Mouse (Mus musculus): ENCODE measurements around the gene Hist1h4b. TPM values are rescaled to one million over a fixed set of nuclear protein-coding genes. Genes with fewer than 3 reads are reported as not detected.
"Not testable (repeated sequence)": the region's sequence is repeated elsewhere in the genome, so short reads cannot be mapped to it uniquely, and the experiment has no call there.

Hist1h4b gene
- polyA plus RNA-seq, 1 experiment from 2014 or later: 3.9 TPM

DNA sequence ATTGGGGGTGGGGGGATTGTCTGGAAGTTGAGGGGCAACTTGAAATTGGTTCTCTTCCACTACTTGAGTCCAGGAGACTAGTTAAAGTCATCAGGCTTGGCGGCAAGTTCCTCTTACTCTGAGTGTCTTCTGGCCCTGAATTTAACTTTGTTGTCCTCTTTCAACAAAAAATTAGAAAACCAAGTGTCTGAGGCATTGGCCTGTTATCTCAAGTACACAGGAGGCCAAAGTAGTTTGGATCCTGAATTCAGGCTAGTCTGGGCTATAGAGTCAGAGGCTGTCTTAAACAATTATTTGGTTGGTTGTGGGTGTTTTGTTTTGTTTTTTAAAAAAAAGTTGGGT lies 8.3 kb downstream of the Hist1h4b start:
- Histone ChIP-seq H3K4me2 (ENCODE audit: low read length) (no peak overlapping the region), H3K9ac (ENCODE audit: low read length) (no peak overlapping the region), H3K9me3 (ENCODE audit: control insufficient read depth, low read length) (no peaks in the 10 kb centered on the region), H3K27ac (ENCODE audit: low read depth) (no peak overlapping the region), H3K4me3 (ENCODE audit: low read depth, low read length) (no peak overlapping the region), H3K36me3 (ENCODE audit: control insufficient read depth, insufficient read depth, low read length) (no peaks in the 10 kb centered on the region), H3K4me1 (replicated peaks; ENCODE audit: control insufficient read depth, insufficient read depth, low read length) (peaks cover 13% of the 10 kb centered on the region), H3K27me3 (replicated peaks; ENCODE audit: control insufficient read depth, insufficient read depth, low read length) (no peaks in the 10 kb centered on the region)
- WGBS: 55% methylated on average over 1 of the region's 1 CpGs
- DNase-seq (ENCODE audit: low spot score) (no peak), ATAC-seq (replicated peaks; ENCODE audit: low FRiP score, low TSS enrichment, low read depth) (no peak)

DNA sequence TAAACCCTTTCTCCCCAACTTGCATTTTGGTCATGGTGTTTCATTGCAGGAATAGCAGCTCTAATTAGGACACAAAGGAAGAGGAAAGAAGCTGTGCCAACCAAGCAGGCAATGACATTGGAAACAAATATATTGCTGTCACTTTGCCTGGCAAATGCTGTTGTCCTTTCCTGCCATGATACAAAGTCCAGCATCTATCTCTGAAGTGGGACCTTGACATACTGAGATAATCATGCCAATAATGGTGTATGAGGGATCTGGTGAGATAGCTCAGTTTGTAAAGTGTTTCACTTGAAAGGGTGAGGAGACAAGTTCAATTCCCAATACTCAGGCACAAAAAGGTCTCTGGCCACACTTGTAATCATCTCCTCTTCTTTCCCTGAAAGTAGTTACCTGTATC lies 10.0 kb downstream of the Hist1h4b start:
- no peak for ATAC-seq (replicated peaks; ENCODE audit: low FRiP score, low TSS enrichment, low read depth)
- peaks cover 16% of the 10 kb centered on the region for H3K4me1 ChIP-seq (replicated peaks; ENCODE audit: control insufficient read depth, insufficient read depth, low read length)
- no peak overlapping the region for H3K9ac ChIP-seq (ENCODE audit: low read length)
- no peak for DNase-seq (ENCODE audit: low spot score)
- no peaks in the 10 kb centered on the region for H3K36me3 ChIP-seq (ENCODE audit: control insufficient read depth, insufficient read depth, low read length)
- no peak overlapping the region for H3K4me2 ChIP-seq (ENCODE audit: low read length)
- no peaks in the 10 kb centered on the region for H3K27me3 ChIP-seq (replicated peaks; ENCODE audit: control insufficient read depth, insufficient read depth, low read length)
- no peak overlapping the region for H3K27ac ChIP-seq (ENCODE audit: low read depth)
- no peaks in the 10 kb centered on the region for H3K9me3 ChIP-seq (ENCODE audit: control insufficient read depth, low read length)
- H3K4me3 ChIP-seq (ENCODE audit: low read depth, low read length): no peak overlapping the region

DNA sequence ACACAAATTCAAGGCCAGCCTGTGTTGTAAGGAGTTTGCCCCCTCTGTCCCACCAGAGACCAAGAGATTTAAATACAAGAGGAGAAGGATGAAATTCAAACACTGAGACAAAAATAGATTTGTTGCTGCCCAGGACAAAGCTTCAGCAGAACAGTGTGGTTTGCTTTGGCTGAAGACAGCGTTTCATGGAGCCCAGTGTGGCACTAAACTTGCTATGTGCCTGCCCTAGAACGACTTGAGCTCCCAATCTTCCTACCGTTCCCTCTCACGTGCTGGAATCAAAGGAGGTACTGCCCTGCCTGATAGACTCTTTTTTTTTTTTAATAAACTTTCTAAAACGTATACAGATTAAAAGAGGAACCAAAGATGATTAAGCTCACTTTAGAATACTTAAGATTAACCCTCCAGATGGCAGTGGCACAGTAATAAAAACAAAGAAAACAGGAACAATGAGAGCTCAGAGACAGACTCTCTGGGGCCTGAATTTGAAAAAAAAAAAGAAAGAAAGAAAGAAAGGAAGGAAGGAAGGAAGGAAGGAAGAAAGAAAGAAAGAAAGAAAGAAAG lies 12.1 kb downstream of the Hist1h4b start:
- ATAC-seq (replicated peaks; ENCODE audit: low FRiP score, low TSS enrichment, low read depth) (no peak), DNase-seq (ENCODE audit: low spot score) (no peak)
- Histone ChIP-seq H3K9ac (ENCODE audit: low read length) (no peak overlapping the region), H3K27ac (ENCODE audit: low read depth) (no peak overlapping the region), H3K4me1 (replicated peaks; ENCODE audit: control insufficient read depth, insufficient read depth, low read length) (peaks cover 13% of the 10 kb centered on the region), H3K36me3 (ENCODE audit: control insufficient read depth, insufficient read depth, low read length) (no peaks in the 10 kb centered on the region), H3K4me2 (ENCODE audit: low read length) (no peak overlapping the region), H3K27me3 (replicated peaks; ENCODE audit: control insufficient read depth, insufficient read depth, low read length) (no peaks in the 10 kb centered on the region), H3K9me3 (ENCODE audit: control insufficient read depth, low read length) (no peaks in the 10 kb centered on the region), H3K4me3 (ENCODE audit: low read depth, low read length) (no peak overlapping the region)
- WGBS: 55% methylated on average over 5 of the region's 5 CpGs

DNA sequence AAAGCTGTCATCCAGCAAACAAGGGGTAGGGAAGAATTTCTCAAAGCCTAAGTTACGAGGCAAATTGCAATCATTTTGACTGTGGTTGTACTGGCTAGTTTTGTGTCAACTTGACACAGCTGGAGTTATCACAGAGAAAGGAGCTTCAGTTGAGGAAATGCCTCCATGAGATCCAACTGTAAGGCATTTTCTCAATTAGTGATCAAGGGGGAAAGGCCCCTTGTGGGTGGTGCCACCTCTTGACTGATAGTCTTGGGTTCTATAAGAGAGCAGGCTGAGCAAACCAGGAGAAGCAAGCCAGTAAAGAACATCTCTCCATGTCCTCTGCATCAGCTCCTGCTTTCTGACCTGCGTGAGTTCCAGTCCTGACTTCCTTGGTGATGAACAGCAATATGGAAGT lies 12.8 kb downstream of the Hist1h4b start, which contains the start of gene Trim38:
Gene Trim38, plus strand, starts transcription at position 301 of the 400 bp plus-strand sequence.
- not testable (repeated sequence) for DNase-seq (ENCODE audit: low spot score); H3K27me3 ChIP-seq (replicated peaks; ENCODE audit: control insufficient read depth, insufficient read depth, low read length); ATAC-seq (replicated peaks; ENCODE audit: low FRiP score, low TSS enrichment, low read depth); H3K4me1 ChIP-seq (replicated peaks; ENCODE audit: control insufficient read depth, insufficient read depth, low read length); H3K9ac ChIP-seq (ENCODE audit: low read length); H3K9me3 ChIP-seq (ENCODE audit: control insufficient read depth, low read length); H3K36me3 ChIP-seq (ENCODE audit: control insufficient read depth, insufficient read depth, low read length); H3K27ac ChIP-seq (ENCODE audit: low read depth); H3K4me3 ChIP-seq (ENCODE audit: low read depth, low read length); H3K4me2 ChIP-seq (ENCODE audit: low read length)
- WGBS: 85% methylated on average over 2 of the region's 2 CpGs

- ATAC-seq (replicated peaks; ENCODE audit: low FRiP score, low TSS enrichment, low read depth): peak; percentile 83
- no peak overlapping the region for H3K9ac ChIP-seq (ENCODE audit: low read length)
- no peaks in the 10 kb centered on the region for H3K9me3 ChIP-seq (ENCODE audit: control insufficient read depth, low read length)
- no peak for DNase-seq (ENCODE audit: low spot score)
- H3K36me3 ChIP-seq (ENCODE audit: control insufficient read depth, insufficient read depth, low read length): no peaks in the 10 kb centered on the region
- peak overlapping the region; percentile 36 for H3K4me2 ChIP-seq (ENCODE audit: low read length)
- no peaks in the 10 kb centered on the region for H3K27me3 ChIP-seq (replicated peaks; ENCODE audit: control insufficient read depth, insufficient read depth, low read length)
- H3K4me3 ChIP-seq (ENCODE audit: low read depth, low read length): no peak overlapping the region
- WGBS: 22% methylated on average over 21 of the region's 21 CpGs
- H3K4me1 ChIP-seq (replicated peaks; ENCODE audit: control insufficient read depth, insufficient read depth, low read length): peaks cover 7% of the 10 kb centered on the region; the same call in 1 of the 2 replicates
- no peak overlapping the region for H3K27ac ChIP-seq (ENCODE audit: low read depth)
These were observed 15.9 kb downstream of the Hist1h4b start for GRCm38 (mm10) chr13:23772561-23773313.

DNA sequence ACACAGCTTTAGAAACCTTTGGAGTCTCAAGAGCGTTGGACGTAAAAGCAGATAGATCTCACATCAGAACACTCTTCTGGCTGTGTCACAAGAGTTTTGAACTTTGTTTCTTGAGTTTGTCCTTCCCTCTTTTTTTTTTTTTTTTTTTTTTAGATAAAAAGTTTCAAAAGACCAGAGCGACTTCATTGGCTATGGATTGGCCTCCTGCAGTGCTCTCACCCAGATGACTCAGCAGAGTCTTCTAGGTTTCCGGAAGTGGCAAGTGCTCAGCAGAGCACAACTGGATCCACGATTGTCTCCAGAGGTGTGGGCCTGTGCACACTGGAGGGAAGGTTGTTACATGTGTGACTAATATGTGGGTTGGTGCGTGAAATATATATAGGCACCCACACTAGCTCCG lies 21.5 kb downstream of the Hist1h4b start:
- H3K36me3 ChIP-seq (ENCODE audit: control insufficient read depth, insufficient read depth, low read length): no peaks in the 10 kb centered on the region
- no peak overlapping the region for H3K27ac ChIP-seq (ENCODE audit: low read depth)
- no peak overlapping the region for H3K4me3 ChIP-seq (ENCODE audit: low read depth, low read length)
- ATAC-seq (replicated peaks; ENCODE audit: low FRiP score, low TSS enrichment, low read depth): no peak
- H3K9ac ChIP-seq (ENCODE audit: low read length): no peak overlapping the region
- no peak overlapping the region for H3K4me2 ChIP-seq (ENCODE audit: low read length)
- H3K27me3 ChIP-seq (replicated peaks; ENCODE audit: control insufficient read depth, insufficient read depth, low read length): no peaks in the 10 kb centered on the region
- H3K9me3 ChIP-seq (ENCODE audit: control insufficient read depth, low read length): no peaks in the 10 kb centered on the region
- 93% methylated on average over 7 of the region's 7 CpGs for WGBS
- no peak for DNase-seq (ENCODE audit: low spot score)
- H3K4me1 ChIP-seq (replicated peaks; ENCODE audit: control insufficient read depth, insufficient read depth, low read length): no peaks in the 10 kb centered on the region

DNA sequence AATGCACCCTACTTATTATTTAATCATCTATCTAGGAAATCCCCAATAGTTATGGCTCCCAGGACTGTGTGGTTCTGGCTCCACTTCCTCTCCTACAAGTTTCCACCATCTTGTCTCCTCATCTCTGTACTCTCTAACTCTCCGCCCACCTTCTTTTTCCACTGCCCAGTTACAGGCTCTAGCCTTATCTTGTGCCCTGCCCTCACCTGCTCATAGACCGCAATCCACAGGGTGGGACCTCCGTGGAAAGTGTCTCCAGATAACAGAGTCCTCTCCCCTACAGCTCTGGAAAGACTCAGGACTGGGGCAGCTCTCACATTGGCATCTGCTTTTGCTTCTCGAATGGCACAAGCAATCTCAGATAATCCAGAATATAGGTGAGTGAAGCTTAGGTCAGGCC lies 22.2 kb downstream of the Hist1h4b start:
- no peaks in the 10 kb centered on the region for H3K27me3 ChIP-seq (replicated peaks; ENCODE audit: control insufficient read depth, insufficient read depth, low read length)
- DNase-seq (ENCODE audit: low spot score) (no peak), ATAC-seq (replicated peaks; ENCODE audit: low FRiP score, low TSS enrichment, low read depth) (no peak)
- H3K27ac ChIP-seq (ENCODE audit: low read depth): no peak overlapping the region
- H3K9me3 ChIP-seq (ENCODE audit: control insufficient read depth, low read length): no peaks in the 10 kb centered on the region
- no peaks in the 10 kb centered on the region for H3K4me1 ChIP-seq (replicated peaks; ENCODE audit: control insufficient read depth, insufficient read depth, low read length)
- H3K36me3 ChIP-seq (ENCODE audit: control insufficient read depth, insufficient read depth, low read length): no peaks in the 10 kb centered on the region
- WGBS: 69% methylated on average over 4 of the region's 4 CpGs
- H3K4me3 ChIP-seq (ENCODE audit: low read depth, low read length): no peak overlapping the region
- H3K4me2 ChIP-seq (ENCODE audit: low read length): no peak overlapping the region
- H3K9ac ChIP-seq (ENCODE audit: low read length): no peak overlapping the region

GRCm38 (mm10) chr13:23792520-23792919 lies 35.7 kb downstream of the Hist1h4b start:
- DNase-seq (ENCODE audit: low spot score): no peak
- H3K9ac ChIP-seq (ENCODE audit: low read length): no peak overlapping the region
- H3K9me3 ChIP-seq (ENCODE audit: control insufficient read depth, low read length): no peaks in the 10 kb centered on the region
- H3K4me3 ChIP-seq (ENCODE audit: low read depth, low read length): no peak overlapping the region
- no peak overlapping the region for H3K4me2 ChIP-seq (ENCODE audit: low read length)
- no peaks in the 10 kb centered on the region for H3K27me3 ChIP-seq (replicated peaks; ENCODE audit: control insufficient read depth, insufficient read depth, low read length)
- no peaks in the 10 kb centered on the region for H3K36me3 ChIP-seq (ENCODE audit: control insufficient read depth, insufficient read depth, low read length)
- no peaks in the 10 kb centered on the region for H3K4me1 ChIP-seq (replicated peaks; ENCODE audit: control insufficient read depth, insufficient read depth, low read length)
- no peak overlapping the region for H3K27ac ChIP-seq (ENCODE audit: low read depth)
- 40% methylated on average over 2 of the region's 2 CpGs for WGBS
- no peak; the same call in 1 of the 2 replicates for ATAC-seq (replicated peaks; ENCODE audit: low FRiP score, low TSS enrichment, low read depth)

GRCm38 (mm10) chr13:23799405-23799804 lies 42.6 kb downstream of the Hist1h4b start:
- H3K9me3 ChIP-seq (ENCODE audit: control insufficient read depth, low read length): no peaks in the 10 kb centered on the region
- no peak for ATAC-seq (replicated peaks; ENCODE audit: low FRiP score, low TSS enrichment, low read depth)
- H3K4me3 ChIP-seq (ENCODE audit: low read depth, low read length): no peak overlapping the region
- H3K4me1 ChIP-seq (replicated peaks; ENCODE audit: control insufficient read depth, insufficient read depth, low read length): no peaks in the 10 kb centered on the region
- no peak overlapping the region for H3K27ac ChIP-seq (ENCODE audit: low read depth)
- no peaks in the 10 kb centered on the region for H3K27me3 ChIP-seq (replicated peaks; ENCODE audit: control insufficient read depth, insufficient read depth, low read length)
- no peak overlapping the region for H3K4me2 ChIP-seq (ENCODE audit: low read length)
- no peaks in the 10 kb centered on the region for H3K36me3 ChIP-seq (ENCODE audit: control insufficient read depth, insufficient read depth, low read length)
- WGBS: 76% methylated on average over 5 of the region's 5 CpGs
- no peak overlapping the region for H3K9ac ChIP-seq (ENCODE audit: low read length)
- no peak for DNase-seq (ENCODE audit: low spot score)

Measured in intestine, embryonic 14.5 days (tissue).